Mouse (Mus musculus) ES-Bruce4 (cell line): Measurements from ENCODE around the gene Pgls. TPM values are rescaled to one million over a fixed set of nuclear protein-coding genes. Genes with fewer than 3 reads are reported as not detected.

Experiments
- H3K27ac ChIP-seq: 2 replicates; pipeline ENCODE4 v1.5.1; 2012; ENCODE audit warnings: low read length, inconsistent platforms; ENCODE audit not compliant: insufficient read depth
- H3K27me3 ChIP-seq: 2 replicates; pipeline ENCODE4 v1.6.1; 2012; ENCODE audit warnings: mild to moderate bottlenecking, low read length, inconsistent platforms; ENCODE audit not compliant: control insufficient read depth, poor library complexity, insufficient read depth, severe bottlenecking
- H3K36me3 ChIP-seq: 2 replicates; pipeline ENCODE4 v1.6.1; 2012; ENCODE audit warnings: inconsistent platforms, mild to moderate bottlenecking, low read length, moderate library complexity; ENCODE audit not compliant: control insufficient read depth, poor library complexity, insufficient read depth, severe bottlenecking
- H3K4me1 ChIP-seq: one replicate; pipeline ENCODE4 v1.8.1; 2011; ENCODE audit warnings: low read length; ENCODE audit not compliant: control insufficient read depth, insufficient read depth
- H3K4me3 ChIP-seq: 2 replicates; pipeline ENCODE4 v1.5.1; 2011; ENCODE audit warnings: low read depth, mild to moderate bottlenecking, low read length
- H3K9ac ChIP-seq: 2 replicates; pipeline ENCODE4 v1.6.1; 2012; ENCODE audit warnings: low read depth, mild to moderate bottlenecking, inconsistent platforms; ENCODE audit not compliant: poor library complexity, severe bottlenecking
- H3K9me3 ChIP-seq: replicated peaks from 2 replicates; pipeline ENCODE4 v1.6.1; 2012; ENCODE audit warnings: mild to moderate bottlenecking, low read length, inconsistent platforms; ENCODE audit not compliant: control insufficient read depth, poor library complexity, insufficient read depth, severe bottlenecking
- CTCF ChIP-seq: IDR thresholded peaks from one replicate; pipeline ENCODE4 v1.8.1; 2011; ENCODE audit warnings: low read depth, low read length
- EP300 ChIP-seq: IDR thresholded peaks from 2 replicates; pipeline ENCODE4 v1.6.1; 2011; ENCODE audit warnings: low read depth, low read length; ENCODE audit not compliant: insufficient read depth
- POLR2A ChIP-seq: IDR thresholded peaks from one replicate; pipeline ENCODE4 v1.8.1; 2011; ENCODE audit warnings: low read length; ENCODE audit not compliant: insufficient read depth
- polyA plus RNA-seq: library from polyadenylated mRNA; stranded (reverse); fragments of >200 nt; gene quantifications from 2 replicates; pipeline ENCODE4 v1.2.4, GENCODE M21; 2011; ENCODE audit warnings: low read depth; ENCODE audit not compliant: missing spikeins, insufficient read depth, insufficient read length

The Pgls gene
- polyA plus RNA-seq, 1 experiment: 57.2 TPM

DNA sequence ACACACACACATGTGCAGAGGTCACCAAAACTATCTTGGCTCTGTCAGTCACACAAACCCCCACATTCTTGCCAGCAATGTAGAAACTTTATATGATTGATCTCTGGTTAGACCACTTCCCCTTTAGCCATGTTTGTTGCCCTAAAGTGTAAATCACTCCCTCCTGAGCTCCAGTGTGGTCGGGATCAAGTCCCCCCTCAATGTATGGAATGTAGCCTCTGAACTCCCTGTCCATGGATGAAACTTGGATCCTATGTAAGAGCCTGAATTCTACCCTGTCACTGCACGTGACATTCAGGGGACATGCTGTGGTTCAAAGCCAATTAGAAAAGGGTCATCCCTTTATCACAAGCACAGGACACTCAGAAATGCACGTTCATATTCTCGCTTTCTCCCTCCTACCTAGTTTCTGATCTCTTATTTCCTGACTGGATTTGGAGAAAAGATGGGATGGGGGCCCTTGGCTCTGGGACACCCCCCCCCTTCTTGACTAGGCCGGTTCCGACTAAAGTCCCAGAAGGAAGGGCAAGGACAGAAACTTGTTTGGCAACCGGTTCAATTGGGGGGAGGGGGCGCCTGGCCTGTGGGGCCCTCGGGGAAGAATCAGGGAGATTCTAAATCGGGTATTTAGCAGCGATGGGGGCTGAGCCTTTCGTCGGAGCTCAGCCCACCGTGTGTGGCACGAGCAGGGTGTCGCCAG lies 36.6 kb downstream of the Pgls start:
- TF ChIP-seq POLR2A: no peak
- TF ChIP-seq EP300: no peak
- TF ChIP-seq CTCF: no peak
- H3K9ac ChIP-seq: peak overlapping the region; percentile 68
- peak overlapping the region; percentile 15; the same call in 1 of the 2 replicates for H3K27ac ChIP-seq
- H3K9me3 ChIP-seq: peaks cover 3% of the 10 kb centered on the region
- peak overlapping the region; percentile 71 for H3K4me3 ChIP-seq
- no peaks in the 10 kb centered on the region for H3K27me3 ChIP-seq
- peaks cover 13% of the 10 kb centered on the region for H3K4me1 ChIP-seq
- peaks cover 10% of the 10 kb centered on the region for H3K36me3 ChIP-seq

- Histone ChIP-seq H3K27ac (no peak overlapping the region), H3K36me3 (peaks cover 5% of the 10 kb centered on the region; the same call in 1 of the 2 replicates), H3K9ac (peak overlapping the region; percentile 68), H3K27me3 (no peaks in the 10 kb centered on the region), H3K4me3 (peak overlapping the region; percentile 71), H3K9me3 (no peaks in the 10 kb centered on the region), H3K4me1 (peaks cover 13% of the 10 kb centered on the region)
- TF ChIP-seq POLR2A (peak; percentile 88), CTCF (peak; percentile 10), EP300 (peak; percentile 3; the same call in 1 of the 2 replicates)
Measured at GRCm38 (mm10) chr8:71629096-71629697, 37.2 kb downstream of the Pgls start.

DNA sequence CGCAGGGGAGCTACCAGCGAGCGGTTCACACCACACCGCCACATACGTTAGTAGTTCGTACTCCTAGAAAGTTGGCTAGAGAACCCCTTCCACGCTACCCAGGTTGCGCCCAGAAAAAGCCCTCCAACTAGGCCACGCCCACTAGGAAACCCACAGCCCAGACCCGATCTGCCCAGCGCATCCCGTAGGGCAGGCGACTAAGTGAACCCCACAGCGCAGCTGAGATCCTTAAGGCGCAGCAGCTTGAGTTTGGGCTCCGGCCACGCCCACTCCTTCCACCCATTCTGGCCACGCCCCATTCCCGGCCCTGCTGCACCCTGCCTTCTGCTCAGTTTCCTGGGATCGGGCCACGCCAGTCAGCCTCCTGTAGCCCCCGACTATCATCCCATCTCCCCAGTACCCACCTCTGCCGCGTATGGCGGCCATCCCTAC lies 37.8 kb downstream of the Pgls start:
- Histone ChIP-seq H3K36me3 (no peaks in the 10 kb centered on the region), H3K4me1 (peaks cover 13% of the 10 kb centered on the region), H3K27me3 (no peaks in the 10 kb centered on the region), H3K27ac (no peak overlapping the region), H3K9me3 (no peaks in the 10 kb centered on the region), H3K4me3 (peak overlapping the region; percentile 57), H3K9ac (peak overlapping the region; percentile 68)
- no peak for TF ChIP-seq EP300
- peak; percentile 39 for TF ChIP-seq POLR2A

DNA sequence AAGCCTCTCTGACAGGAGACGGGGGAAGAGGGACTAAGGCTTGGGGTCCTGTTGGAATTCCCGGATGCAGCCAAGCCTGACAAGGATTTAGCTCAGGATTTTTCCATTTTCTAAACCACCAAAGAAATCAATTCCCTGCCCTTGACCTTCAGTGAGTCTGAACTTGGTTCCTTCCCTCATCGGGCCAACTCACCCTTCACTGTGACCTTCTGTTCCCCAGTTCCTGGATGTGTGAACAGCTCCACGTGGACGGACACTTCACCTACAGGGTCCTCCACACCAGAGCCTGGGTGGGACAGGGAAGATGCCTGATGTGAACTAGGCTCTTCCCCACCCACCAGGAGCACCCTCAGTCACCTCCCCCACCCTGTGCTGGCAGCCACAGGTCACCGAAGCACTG lies 38.8 kb downstream of the Pgls start:
- Histone ChIP-seq H3K4me1 (peaks cover 13% of the 10 kb centered on the region), H3K9me3 (no peaks in the 10 kb centered on the region), H3K9ac (no peak overlapping the region), H3K4me3 (no peak overlapping the region), H3K27me3 (no peaks in the 10 kb centered on the region), H3K36me3 (no peaks in the 10 kb centered on the region), H3K27ac (no peak overlapping the region)
- no peak for TF ChIP-seq CTCF

DNA sequence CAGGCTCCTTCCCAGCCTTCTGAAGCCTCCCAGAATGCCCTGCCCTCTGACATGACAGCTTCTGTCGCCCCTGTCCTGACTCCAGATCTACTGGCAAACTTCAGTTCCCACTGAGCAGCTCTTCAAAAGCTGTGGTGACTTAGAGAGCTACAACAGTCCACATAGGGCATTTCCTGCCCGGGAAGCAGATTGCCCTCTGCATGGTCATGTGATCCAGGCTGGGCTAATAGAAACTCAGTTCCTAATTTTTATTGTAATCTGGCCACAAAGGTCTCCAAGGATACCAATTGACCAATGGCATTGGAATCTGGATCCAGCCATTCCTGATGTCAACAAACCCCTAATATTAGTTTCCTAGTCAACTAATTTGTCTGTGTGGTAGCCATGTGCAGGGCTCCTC lies 39.9 kb downstream of the Pgls start:
- no peaks in the 10 kb centered on the region for H3K36me3 ChIP-seq
- TF ChIP-seq CTCF (no peak), POLR2A (no peak)
- H3K9me3 ChIP-seq: no peaks in the 10 kb centered on the region
- H3K9ac ChIP-seq: no peak overlapping the region
- H3K27me3 ChIP-seq: no peaks in the 10 kb centered on the region
- H3K4me1 ChIP-seq: peaks cover 13% of the 10 kb centered on the region
- H3K27ac ChIP-seq: no peak overlapping the region
- H3K4me3 ChIP-seq: no peak overlapping the region

DNA sequence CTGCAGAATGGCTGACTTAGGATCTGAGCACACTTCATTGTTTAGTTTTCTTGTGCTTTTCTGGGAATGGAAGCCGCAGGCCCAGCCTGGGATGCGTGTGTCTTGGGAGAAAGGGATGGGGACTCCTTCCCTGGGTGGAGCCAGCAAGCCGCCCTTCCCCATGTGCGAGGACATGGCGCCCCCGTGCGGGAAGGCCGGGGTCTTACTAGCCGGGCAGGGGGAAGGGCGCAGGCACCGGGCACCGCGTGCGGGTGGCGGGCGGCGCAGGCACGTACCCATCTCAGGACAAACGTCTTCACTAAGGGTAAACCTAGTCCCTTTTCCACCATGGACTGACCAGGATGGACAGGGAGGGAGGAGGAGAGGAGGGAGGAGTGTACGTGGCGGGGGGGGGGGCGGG lies 41.2 kb downstream of the Pgls start:
- Histone ChIP-seq H3K9me3 (no peaks in the 10 kb centered on the region), H3K9ac (0 out of 2 replicates have a peak overlapping the region, but pooled peaks have one; percentile 8), H3K4me3 (peak overlapping the region; percentile 45), H3K27ac (no peak overlapping the region), H3K27me3 (no peaks in the 10 kb centered on the region), H3K4me1 (peaks cover 7% of the 10 kb centered on the region), H3K36me3 (no peaks in the 10 kb centered on the region)
- TF ChIP-seq CTCF: peak; percentile 80
- no peak for TF ChIP-seq EP300
